Mouse (Mus musculus) kidney, postnatal 36 days (tissue): Measurements from ENCODE around the gene Clasp1.
A peak's percentile ranks its signal among the peaks of the same experiment; 100 is the strongest.
"Not testable (repeated sequence)": the region's sequence is repeated elsewhere in the genome, so short reads cannot be mapped to it uniquely, and the experiment has no call there.

Source experiments
- DNase-seq, 2 experiments: peaks; one replicate each; pipeline ENCODE4 v3.0.0; 2021 to 2022; ENCODE audit warnings: mixed read lengths in 2 of 2

The Clasp1 gene

DNA sequence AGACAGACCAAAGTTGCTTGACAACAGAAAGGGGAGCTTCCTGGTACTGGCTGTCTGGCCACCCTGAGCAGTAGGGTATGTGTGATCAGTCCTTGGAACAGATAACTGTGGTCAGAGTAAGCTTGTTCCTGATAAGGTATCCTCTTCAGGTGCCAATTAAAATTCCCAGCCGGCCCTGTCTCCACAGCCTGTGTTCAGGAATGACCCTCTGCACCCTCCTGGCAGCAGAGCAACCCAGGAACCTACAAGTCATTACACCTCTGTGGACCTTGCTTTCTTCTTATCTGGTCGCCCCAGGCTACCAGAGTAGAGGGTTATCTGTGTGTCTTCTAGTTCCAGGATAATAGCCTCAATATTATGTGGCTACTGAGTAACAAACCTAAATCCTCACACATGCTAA is 206.5 kb downstream of the Clasp1 start:
- DNase-seq: peak; percentile 12 to 33

GRCm38 (mm10) chr1:118597475-118598213 is 208.8 kb downstream of the Clasp1 start:
- DNase-seq: no peak

GRCm38 (mm10) chr1:118598339-118598738 is 209.5 kb downstream of the Clasp1 start:
- no peak for DNase-seq

GRCm38 (mm10) chr1:118613631-118614183 is 224.8 kb downstream of the Clasp1 start:
- peak; percentile 60 to 83 for DNase-seq

DNA sequence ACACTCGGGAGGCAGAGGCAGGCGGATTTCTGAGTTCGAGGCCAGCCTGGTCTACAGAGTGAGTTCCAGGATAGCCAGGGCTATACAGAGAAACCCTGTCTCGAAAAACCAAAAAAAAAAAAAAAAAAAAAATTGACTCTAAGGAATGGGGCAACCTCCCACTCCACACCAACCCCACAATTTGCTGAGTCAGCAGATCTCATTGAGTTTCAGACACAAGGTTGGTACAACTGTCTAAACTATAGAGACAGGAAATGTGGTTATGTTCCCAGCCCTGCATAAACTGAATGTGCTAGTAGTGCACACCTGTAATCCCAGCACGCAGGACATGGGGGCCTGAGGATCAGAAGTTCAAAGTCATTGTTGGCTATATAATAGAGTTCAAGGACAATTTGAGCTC is 232.2 kb downstream of the Clasp1 start:
- not testable (repeated sequence) for DNase-seq

DNA sequence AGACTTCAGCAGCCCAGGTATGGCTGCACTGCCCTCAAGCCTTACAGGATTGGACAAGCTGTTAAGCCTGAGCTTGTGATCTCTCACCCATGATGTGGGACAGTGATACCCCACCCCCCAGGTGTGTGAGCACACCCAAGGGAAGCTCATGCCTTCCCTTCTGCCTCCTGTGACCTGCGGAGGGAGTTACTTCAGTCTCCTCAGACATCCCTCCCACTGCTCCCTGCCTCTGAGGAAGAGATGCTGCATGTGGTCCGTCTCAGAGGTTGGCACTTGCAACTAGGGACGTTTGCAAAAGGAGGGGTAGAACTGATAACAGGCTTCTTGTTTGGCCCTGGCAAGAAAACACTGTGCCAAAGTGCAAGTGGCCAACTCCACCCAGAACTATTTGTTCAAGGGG is 234.0 kb downstream of the Clasp1 start:
- no peak for DNase-seq

- DNase-seq: no peak
Observed at GRCm38 (mm10) chr1:118625461-118625860, 236.6 kb downstream of the Clasp1 start.

GRCm38 (mm10) chr1:118625921-118626320 is 237.1 kb downstream of the Clasp1 start:
- DNase-seq: no peak

- DNase-seq: no peak
Observed at GRCm38 (mm10) chr1:118626452-118626851, 237.6 kb downstream of the Clasp1 start.

- peak; percentile 93 for DNase-seq
Observed at GRCm38 (mm10) chr1:118627781-118628464, 239.1 kb downstream of the Clasp1 start, which contains the start of gene Tfcp2l1. Tfcp2l1 (plus strand) TSS chr1:118627945.

- DNase-seq: no peak
Observed at GRCm38 (mm10) chr1:118633415-118633980, 244.6 kb downstream of the Clasp1 start.

GRCm38 (mm10) chr1:118642296-118642999 is 253.6 kb downstream of the Clasp1 start:
- DNase-seq: no peak

GRCm38 (mm10) chr1:118643138-118643979 is 254.5 kb downstream of the Clasp1 start:
- DNase-seq: peak; percentile 71 to 89

DNA sequence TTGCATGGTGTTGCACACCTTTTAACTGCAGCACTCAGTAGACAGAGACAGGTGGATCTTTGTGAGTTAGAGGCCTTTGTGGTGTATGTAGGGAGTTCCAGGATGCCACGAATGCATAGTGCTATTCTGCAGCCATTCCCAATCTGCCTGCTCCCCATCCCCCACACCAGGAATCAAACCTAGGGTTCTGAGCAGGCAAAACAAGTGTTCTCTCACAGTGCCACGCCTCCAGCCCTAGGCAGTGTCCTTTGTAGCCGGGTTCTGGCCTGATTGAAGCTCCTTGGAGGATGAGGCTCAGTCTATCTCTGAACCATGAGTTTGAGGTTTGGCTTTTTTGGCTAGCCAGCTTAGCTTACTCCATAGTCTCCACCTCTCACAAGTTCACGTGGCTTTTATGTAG is 256.8 kb downstream of the Clasp1 start:
- DNase-seq: no peak

GRCm38 (mm10) chr1:118648015-118648414 is 259.2 kb downstream of the Clasp1 start:
- peak; percentile 55 to 71 for DNase-seq

DNA sequence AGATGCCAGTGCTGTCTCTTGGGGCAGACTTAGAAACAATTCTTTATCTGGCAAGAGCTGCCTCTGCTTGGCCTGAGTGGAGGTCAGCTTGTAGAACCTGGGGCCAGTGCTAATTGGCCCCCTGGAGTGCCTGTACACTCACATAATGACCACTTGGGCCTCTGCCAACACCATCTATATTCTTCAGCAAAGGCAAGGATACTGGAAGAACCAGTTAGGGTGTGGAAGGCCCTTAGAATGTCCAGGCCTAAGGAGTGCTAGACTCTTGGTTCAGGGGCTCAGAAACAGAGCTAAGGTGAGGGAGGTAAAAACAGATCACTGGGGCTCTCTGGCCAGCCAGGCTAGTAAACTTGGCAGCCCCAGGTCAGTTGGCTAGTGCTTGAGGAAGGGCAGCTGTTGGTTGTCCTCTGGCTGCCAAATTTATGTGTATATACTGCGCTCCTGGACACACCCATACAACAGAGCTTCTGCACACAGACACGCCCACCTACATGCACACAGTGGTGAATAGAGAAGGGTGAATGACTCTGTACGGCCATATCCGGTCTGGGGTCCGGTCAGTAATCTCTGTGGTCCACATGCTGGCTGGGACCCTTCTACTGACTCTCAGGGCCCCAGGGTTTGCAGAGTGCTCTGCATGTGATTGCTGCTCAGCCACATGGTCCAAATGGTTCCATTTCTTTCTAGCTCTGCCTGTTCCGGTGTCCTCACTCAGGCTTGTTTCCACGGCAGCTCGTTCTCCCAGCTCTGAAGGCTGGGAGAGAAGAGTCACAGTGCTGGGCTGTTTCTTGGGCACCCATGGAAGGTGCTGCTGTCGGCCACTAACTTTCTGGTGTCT is 261.3 kb downstream of the Clasp1 start:
- peak; percentile 49 to 51 for DNase-seq

GRCm38 (mm10) chr1:118650771-118651080 is 261.9 kb downstream of the Clasp1 start:
- DNase-seq: no peak

GRCm38 (mm10) chr1:118658716-118659115 is 269.9 kb downstream of the Clasp1 start:
- DNase-seq: peak; percentile 39 to 42

DNA sequence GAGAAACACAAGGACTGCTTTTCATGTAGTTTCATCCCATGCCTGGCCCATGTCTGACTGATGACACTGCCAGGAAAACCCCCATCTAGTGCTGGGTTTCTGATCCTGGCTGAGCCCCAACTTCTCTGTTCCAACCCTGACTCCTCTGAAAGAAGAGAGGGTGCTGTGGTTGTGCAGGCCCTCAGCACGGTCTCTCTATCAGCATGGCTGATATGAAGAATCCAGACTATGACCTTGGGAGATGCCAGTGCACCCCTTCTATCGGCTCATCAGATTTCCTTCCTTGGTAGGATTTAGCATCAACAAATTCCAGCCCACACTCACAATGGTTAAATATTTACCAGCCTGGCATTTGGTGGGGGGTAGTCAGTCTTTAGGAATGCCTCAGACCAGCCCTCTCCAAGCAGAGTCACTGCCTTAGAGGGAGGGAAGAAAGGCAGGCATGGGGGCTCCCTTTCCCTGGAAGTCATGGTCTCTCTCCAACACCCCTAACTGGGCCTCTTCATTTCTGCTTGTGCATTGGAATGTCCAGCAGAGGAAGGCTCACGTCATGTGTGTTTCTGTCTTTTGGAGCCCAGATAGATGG is 272.1 kb downstream of the Clasp1 start:
- peak; percentile 56 to 81 for DNase-seq
